Mouse (Mus musculus) left cerebral cortex, adult 18-20 months (tissue): ENCODE measurements around the gene Slc2a3. TPM values are rescaled to one million over a fixed set of nuclear protein-coding genes. Genes with fewer than 3 reads are reported as not detected.
A peak's percentile ranks its signal among the peaks of the same experiment; 100 is the strongest.
"Not testable (repeated sequence)": the region's sequence is repeated elsewhere in the genome, so short reads cannot be mapped to it uniquely, and the experiment has no call there.

Experiments used
- DNase-seq, 2 experiments: peaks; one replicate each; pipeline ENCODE4 v3.0.0; 2021 to 2022; ENCODE audit warnings: low spot score in 2 of 2, mixed read lengths in 1 of 2
- total RNA-seq, 2 experiments: library from RNA; stranded (reverse); gene quantifications; 2 replicates each; pipeline ENCODE4 v1.2.3; 2021

Gene Slc2a3
- total RNA-seq, 2 experiments from 2014 or later: 120 to 139 TPM

GRCm38 (mm10) chr6:122765298-122765956 lies 36.0 kb downstream of the Slc2a3 start:
- DNase-seq: no peak

- DNase-seq: peak; percentile 79 to 85
Observed at GRCm38 (mm10) chr6:122764446-122765297, 36.8 kb downstream of the Slc2a3 start.

GRCm38 (mm10) chr6:122763844-122764445 lies 37.5 kb downstream of the Slc2a3 start:
- DNase-seq: no peak

GRCm38 (mm10) chr6:122762952-122763700 lies 38.3 kb downstream of the Slc2a3 start:
- no peak for DNase-seq

GRCm38 (mm10) chr6:122762480-122762879 lies 39.0 kb downstream of the Slc2a3 start:
- no peak for DNase-seq

- DNase-seq: no peak
Observed at GRCm38 (mm10) chr6:122761901-122762300, 39.5 kb downstream of the Slc2a3 start.

- peak; percentile 87 to 89 for DNase-seq
Observed at GRCm38 (mm10) chr6:122761011-122761599, 40.3 kb downstream of the Slc2a3 start.

GRCm38 (mm10) chr6:122758732-122759131 lies 42.7 kb downstream of the Slc2a3 start:
- no peak for DNase-seq

GRCm38 (mm10) chr6:122755913-122756312 lies 45.5 kb downstream of the Slc2a3 start:
- no peak for DNase-seq

GRCm38 (mm10) chr6:122750579-122750978 lies 50.9 kb downstream of the Slc2a3 start:
- DNase-seq: no peak

GRCm38 (mm10) chr6:122744505-122745249 lies 56.8 kb downstream of the Slc2a3 start:
- DNase-seq: no peak

GRCm38 (mm10) chr6:122743353-122743752 lies 58.1 kb downstream of the Slc2a3 start:
- no peak for DNase-seq

- peak; percentile 51 to 60 for DNase-seq
Observed at GRCm38 (mm10) chr6:122742228-122742899, 59.1 kb downstream of the Slc2a3 start.

- DNase-seq: peak in 1 of 2 experiments; percentile 23
Observed at GRCm38 (mm10) chr6:122741460-122742227, 59.8 kb downstream of the Slc2a3 start.

- DNase-seq: peak; percentile 79 to 80
Observed at GRCm38 (mm10) chr6:122739952-122740351, 61.5 kb downstream of the Slc2a3 start.

- peak; percentile 83 to 85 for DNase-seq
Observed at GRCm38 (mm10) chr6:122719942-122720341, 81.5 kb downstream of the Slc2a3 start.

- not testable (repeated sequence) for DNase-seq
Observed at GRCm38 (mm10) chr6:122718224-122718623, 83.2 kb downstream of the Slc2a3 start.

- no peak for DNase-seq
Observed at GRCm38 (mm10) chr6:122715886-122716285, 85.6 kb downstream of the Slc2a3 start.
